Mouse (Mus musculus): Measurements from ENCODE around the gene Tnfsf15. TPM values are rescaled to one million over a fixed set of nuclear protein-coding genes. Genes with fewer than 3 reads are reported as not detected.

Gene Tnfsf15
- total RNA-seq (2021), result under 1 TPM; 0.17 to 0.39 TPM
- long read RNA-seq, experiment 1, result 0 reads
- long read RNA-seq, experiment 2, result 0 reads

DNA sequence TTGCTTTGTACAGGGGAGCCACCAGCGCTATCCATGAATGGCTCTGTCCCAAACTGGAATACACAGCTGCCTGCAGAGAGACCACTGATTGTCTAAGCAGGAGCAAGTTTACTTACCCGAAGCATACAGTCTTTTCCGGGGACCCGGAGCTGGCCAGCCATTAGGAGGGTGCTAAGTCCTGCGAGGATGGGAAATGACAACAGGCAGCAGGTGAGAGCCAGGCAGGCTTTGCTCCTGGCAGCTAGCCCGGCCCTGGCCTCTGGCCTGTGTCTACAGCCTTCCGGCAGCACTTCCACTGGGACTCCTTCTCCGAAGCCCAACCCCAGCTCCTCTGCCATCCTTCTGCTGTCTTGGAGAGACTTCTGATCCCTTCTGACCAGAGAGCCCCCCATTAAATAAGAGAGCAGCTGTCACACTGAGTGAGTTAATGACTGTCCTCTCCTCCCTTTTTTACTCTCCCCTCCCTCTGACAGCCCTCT is at the start of gene Tnfsf15:
Gene Tnfsf15 (minus strand): TSS at position 421 of the 479 bp plus-strand sequence.
- DNase-seq (ENCODE audit: low spot score in 2 of 2), result no peak

DNA sequence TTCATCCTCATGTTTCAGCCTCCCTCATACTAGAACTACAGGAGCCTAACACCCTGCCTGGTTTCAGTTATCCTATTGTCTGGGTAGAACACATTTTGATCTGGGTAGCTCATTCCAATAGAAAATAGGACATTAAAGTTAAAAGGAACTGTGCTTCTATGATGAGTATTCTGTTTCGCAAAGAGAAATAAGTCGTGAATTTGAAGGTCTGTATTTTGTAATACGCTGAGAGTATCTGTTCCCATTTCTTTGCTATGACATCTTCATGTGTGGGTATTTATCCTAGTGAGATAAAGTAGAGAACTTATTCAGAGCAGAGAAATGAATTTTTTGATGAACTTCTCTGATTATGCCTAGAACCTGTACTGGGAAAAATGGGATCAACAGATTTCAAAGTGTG is 47.4 kb upstream of the Tnfsf15 start:
- DNase-seq (ENCODE audit: low spot score in 2 of 2), result no peak

DNA sequence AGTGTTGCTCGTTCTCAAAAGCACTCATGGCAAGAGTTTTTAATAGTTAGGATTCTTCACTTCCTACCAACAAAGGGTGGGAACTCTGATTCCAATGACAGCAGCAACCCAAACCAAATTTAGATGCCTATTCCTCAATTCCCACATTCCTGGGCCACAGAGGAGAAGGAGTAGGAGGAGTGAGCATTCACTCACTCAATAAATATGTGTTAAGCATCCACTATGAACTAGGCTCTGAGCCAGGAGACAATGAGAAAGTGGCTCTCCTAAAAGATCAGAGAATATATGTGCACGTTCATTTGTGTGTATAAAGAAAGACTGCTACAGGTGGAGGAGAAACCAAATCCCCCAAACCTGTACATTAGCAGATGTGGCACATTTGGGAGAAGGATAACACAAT is 40.6 kb upstream of the Tnfsf15 start:
- no peak for DNase-seq (ENCODE audit: low spot score in 2 of 2)

DNA sequence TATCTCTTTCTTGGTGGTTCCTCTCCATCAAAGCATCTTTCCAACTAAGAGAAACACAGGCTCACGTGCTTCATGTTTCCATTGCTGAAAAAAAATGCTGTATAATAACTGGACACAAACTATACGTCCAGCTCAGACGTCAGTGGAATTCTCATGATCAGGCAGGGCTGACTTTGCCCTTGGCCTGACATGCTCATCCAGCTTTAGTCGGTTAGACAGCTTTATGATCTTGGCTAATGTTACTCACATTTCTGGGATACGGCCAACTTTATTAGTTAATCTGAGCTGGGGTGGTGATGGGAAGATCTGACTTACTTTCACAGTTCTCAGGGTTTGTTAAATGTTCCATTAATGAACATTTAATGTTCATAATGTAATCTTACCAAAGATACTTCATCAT is 38.9 kb upstream of the Tnfsf15 start:
- DNase-seq (ENCODE audit: low spot score in 2 of 2), result no peak

DNA sequence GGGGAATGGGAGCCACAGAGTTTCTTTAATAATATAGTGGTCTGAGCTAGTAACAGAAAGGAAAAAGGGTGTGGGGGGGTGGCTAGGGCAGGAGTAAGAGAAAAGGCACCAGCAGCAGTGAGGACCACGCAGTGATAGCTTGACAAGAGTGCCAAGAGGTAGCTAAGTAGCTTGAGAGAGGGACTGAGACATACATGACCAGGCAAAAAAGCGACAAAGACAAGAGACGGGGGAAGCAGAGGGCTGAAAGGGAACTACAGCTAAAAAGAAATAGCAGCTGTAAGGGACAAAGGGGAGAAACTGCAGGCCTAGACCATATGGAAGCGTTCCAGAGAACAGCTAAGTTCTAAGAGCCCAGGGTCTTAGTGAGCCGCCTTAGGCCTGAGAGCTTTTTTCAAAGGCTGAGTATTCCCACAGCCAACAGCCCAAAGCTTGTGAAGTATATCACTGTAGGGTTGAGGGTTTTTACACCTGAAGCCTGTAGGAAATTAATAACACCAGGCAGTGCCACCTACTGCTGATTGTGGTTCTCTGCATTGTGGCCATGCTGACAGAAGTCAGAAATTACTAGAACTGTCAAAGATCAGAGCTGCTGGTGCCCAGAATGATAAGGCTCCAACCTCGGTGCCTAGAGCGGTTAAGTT is 38.2 kb upstream of the Tnfsf15 start:
- no peak for DNase-seq (ENCODE audit: low spot score in 2 of 2)

DNA sequence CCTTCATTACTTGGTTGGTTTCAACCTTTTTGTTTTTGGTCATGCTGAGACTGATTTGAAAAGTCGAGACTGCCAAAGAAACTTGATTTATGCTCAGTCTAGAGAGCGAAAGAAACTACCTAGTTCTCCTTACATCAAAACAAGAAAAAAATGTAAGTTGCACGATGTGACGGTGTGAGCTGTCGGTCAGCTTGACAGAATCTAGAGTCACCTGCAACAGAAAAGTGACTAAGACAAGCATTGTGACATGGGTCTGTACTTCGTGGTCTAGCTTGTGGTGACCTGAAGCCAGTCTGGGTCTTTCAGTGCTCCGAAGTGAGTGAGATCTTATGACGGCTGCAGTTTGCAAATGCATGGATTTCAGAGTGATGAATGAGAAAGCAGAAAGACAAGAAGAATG is 32.3 kb upstream of the Tnfsf15 start:
- no peak for DNase-seq (ENCODE audit: low spot score in 2 of 2)

DNA sequence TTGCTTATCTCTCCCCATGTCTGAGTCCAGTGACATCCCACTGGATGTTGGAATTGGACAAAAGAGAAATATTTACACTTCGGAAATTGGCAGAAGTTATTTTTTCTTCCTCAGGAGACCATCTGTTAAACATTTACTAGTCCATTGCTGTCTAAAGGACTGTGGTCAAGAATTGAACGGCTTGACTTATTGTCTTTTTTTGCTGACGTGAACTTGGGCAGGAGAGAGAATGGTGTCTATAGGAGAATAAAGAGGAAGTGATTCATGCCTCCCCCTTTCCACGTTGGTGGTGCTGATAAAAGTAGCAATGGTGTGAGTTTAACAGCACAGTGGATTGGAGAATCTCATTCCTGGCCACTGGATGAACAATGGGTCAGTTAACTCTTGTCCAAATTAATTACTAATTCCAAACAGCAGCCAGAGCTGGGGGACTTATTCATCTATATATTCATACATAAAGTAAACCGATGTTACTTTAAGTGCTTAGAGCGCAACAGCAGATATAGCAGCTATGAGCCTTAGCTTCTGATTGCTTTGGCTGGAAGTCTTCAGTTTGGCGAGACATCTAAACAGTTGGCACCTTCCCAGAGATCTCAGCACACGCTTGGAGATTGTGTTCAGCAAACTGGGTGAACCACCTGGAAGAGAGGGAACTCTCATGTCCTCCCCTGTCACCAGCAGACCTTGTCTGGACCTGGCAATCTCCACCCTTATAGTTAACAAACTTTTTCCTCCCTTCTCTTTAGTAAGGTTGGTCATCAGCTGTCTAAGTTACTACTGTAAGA is 28.6 kb upstream of the Tnfsf15 start:
- no peak for DNase-seq (ENCODE audit: low spot score in 2 of 2)

DNA sequence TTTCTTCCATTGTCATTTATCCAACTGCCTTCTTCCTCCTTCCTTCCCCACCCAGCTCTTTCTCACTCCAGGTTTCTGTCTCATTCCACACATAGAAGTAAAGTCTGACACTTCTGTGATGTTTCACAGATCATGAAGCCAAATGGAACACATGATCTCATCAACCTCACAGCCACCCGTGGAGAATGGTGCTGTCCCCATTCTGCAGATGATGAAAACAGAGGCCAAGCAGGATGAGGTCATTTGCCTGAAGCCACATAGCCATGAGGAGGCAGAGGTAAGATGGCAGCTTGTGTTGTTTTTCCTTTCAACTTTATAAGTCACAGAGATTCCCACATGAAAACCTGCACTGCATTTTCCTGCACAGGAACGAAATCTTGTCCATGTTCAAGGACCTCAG is 27.6 kb upstream of the Tnfsf15 start:
- no peak for DNase-seq (ENCODE audit: low spot score in 2 of 2)

DNA sequence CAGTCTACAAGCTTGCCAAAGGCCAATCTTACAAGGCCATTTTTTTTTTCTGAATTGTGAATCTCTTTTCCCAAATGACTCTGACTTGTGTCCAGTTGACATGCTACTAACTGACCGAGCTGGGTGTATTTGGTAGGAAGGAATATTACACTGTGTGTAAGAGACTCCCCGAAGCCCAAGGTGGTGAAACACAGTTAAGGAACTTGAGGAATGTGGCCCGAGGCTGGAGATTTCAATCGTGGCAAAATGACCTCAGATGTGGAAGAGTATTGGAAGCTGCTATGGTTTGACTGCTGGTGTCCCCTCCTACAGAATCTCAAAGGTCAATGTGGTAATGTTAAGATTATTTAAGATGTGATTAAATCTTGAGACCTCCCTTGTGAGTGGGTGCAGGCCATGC is 26.4 kb upstream of the Tnfsf15 start:
- DNase-seq (ENCODE audit: low spot score in 2 of 2), result no peak

DNA sequence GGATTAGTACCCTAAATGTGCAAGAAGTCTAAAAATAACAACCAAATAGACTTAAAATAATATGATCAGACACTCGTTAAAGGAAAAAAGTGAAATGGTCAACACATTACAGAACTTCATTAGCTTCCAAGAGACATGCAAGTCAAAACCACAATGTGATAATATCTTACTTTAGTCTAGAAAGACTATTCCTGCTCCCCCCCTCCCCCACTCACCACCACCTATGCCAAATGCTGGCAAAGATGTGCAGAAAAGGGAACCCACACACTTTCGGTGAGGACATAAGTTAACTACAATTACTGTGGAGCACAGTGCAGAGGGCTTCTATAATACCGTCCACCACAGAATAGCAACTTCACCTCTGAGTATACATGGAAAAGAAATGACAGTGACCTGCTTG is 24.2 kb upstream of the Tnfsf15 start:
- DNase-seq (ENCODE audit: low spot score in 2 of 2), result no peak

DNA sequence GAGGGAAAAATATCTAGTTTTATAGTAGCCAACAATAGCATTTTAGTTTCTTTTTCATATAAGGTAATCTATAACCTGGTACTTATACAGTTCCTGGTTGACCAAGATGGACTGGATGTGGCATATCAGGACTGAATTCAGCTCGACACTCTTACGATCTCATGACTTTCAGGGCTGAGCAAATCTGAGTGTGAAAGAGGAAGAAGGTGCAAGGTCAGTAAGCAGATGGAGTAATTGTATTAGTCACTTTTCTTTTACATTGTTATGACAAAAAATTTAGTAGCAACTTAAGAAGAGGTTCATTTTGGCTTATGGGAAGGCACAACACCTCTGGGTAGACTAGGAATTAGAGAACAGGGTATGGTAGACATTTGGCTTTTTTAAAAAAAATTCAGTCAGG is 20.1 kb upstream of the Tnfsf15 start:
- no peak for DNase-seq (ENCODE audit: low spot score in 2 of 2)

DNA sequence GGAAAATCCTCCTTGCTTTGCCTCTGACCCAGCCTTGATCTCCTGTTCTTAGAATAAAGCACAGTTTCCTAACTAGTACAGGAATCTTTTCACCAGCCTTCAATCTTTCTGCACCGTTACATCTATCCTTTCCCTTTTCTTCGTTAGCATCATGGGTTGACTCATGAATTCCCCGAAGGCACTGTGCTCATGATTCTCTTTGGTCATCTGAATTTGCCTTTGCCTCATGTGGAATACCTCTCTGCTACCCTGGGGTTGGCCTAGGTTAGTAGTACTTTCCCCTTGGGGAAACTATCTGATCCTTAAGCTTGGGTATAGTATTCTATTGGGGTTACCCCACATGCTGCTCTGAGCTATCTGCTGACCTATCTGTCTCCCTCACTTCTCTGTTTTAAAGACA is 15.0 kb upstream of the Tnfsf15 start:
- DNase-seq (ENCODE audit: low spot score in 2 of 2), result no peak

DNA sequence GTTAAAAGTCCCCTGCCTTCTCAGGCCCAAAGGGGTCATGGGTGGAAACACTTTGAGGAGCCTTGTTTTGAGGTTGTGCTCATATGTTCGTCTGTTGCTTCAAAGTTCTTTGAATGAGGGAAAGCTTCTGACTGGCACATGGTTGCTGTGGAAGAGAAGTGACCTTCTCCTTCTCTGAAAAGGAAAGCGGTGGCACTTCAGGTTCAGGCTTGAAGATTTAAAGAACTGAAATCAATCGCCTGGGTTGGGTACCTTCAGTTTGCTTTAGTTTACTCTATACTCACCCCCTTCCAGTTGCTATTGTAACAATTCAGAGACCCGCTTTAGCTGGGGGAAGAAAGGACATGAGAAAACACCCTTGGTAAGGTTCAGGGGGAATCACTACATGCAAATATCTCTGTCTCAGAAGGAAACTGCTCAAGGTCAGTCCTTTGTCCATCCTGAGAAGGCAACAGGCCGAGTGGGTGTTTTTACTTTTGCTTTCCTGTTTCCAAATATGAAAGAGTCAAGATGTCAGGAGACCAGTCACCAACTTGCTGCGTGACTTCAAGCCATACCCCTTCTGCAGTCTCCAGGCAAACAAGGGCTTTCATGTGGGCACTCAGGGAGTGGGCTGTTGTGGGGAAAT is 12.7 kb upstream of the Tnfsf15 start:
- DNase-seq (ENCODE audit: low spot score in 2 of 2), result no peak

DNA sequence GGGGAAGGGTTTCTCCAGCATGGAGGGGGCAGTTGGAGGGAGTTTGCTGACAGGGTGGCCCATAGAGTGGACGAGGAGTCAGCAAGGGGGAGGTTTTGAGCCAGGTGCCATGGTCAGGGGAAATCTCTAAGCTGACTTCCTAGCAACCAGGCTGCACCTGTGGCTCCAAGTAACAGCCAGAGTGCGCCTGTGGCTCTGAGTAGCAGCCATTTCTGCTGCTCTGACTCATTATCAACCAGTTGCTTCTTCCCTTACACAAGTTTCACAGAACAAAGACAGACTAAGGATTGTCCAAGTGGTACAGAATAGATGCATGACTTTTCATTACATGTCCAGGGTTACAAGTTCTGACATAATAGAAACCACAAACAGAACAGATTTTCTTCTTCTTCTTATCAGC is 11.2 kb upstream of the Tnfsf15 start:
- no peak for DNase-seq (ENCODE audit: low spot score in 2 of 2)

DNA sequence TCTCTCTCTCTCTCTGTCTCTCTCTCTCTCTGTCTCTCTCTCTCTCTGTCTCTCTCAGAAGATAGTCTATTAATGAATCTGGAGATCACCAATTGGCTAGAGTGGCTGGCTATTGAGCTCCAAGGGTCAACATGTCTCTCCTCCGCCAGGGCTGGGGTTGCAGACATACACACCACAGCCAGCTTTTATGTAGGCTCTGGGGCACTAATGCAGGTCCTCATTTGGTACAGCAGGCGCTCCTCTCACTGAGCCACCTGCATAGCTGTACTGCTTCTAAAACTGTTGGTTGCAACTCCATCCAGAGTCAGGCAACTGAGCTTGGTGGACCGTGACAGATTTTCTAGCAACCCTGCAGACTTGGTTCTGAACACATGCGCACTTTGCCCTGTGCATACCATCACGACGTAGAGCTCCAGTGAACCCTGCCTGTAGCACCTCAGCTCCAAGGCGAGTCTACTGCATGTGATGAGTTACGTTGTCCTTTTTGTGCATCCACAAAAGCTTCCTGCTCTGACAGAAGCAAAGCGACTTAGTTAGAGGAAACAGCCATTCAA is 9.6 kb upstream of the Tnfsf15 start:
- DNase-seq (ENCODE audit: low spot score in 2 of 2), result no peak

DNA sequence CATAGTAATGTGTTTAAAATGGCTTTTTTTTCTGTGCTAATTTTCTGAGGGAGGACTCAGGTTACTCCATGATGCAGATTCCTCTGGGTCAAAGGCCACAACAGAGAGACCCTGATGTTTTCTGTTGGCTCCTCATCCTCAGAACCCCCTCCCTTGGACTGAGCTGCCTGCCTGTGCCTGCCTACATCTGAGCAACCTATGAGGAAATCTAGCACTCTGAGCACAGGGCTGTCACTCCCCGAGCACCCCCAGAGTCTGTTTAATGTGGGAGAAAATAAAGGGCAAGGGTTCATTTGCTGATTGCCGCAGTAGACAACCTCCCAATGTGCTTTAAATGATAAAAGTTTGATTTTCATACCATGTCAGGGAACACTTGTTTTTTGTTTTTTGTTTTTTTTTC is 8.9 kb upstream of the Tnfsf15 start:
- DNase-seq (ENCODE audit: low spot score in 2 of 2), result no peak

DNA sequence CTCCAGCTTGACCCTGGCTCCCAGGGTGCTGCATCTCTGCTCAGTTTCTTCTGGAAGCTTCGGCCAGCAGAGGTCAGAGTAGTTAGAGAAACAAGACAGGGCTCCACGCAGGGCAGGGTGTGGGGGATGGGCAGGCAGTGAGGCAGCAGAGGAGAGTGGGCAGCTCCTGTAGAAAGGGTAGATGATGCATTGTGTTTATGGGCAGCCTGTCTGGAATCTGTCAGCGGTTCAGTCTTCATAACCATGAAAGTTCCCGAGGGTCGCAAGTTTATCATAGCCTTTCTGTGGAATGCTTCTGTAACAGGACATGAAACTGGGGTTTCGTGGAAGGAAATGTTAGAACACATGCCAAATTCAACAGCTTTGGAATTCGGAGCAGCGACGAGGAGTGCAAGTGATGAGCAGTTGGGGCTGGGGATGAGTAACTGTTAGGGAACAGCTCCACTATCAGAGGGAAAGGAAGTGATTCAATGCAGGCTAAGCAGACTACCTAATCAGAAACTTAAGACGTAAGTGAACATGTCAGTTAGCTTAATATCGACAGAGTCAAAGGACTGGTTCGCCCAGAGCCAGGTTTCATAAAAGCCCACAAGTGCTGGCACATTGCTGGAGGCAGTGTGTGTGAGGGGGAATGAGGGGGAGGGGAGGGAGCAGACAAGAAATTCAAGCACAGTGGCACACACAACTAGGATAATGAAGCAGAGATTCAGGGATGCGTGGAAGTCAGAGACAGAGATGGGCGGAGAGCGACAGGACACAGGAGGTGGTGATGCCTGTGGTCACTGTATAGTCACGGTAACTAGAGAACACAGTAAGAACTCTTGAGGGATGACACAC is 8.0 kb upstream of the Tnfsf15 start:
- peak in 1 of 2 experiments; percentile 9 for DNase-seq (ENCODE audit: low spot score in 2 of 2)

DNA sequence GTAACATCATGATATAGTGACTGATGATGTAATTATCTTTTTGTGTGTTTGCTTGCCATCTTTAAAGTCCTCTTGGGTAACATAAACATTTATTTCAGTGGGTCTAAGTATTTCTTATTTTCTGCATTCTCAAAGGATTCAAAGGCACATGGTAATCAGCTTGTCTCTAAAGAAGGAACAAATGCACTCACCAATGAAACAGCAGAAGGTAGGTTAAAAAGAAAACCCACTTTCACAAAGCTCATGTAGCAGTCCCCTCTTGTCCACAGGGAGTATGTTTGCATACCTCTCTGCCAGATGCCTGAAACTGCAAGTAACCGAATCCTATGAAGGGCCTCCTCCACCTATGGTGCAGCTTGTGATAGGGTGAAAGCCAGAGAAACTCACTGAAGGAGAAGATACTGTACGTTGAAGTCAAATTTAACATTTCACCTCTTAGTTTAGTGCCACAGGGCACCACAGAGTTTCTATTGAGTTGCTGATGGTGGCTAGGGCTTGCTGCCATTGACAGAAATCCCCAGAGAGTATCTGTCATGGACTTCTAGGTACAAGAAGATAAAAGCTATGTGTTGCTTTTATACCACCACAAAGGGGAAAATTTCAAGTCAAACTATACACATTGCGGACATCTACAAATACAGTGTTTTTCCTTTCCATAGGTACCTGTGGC is 3.3 kb upstream of the Tnfsf15 start:
- DNase-seq (ENCODE audit: low spot score in 2 of 2), result no peak

DNA sequence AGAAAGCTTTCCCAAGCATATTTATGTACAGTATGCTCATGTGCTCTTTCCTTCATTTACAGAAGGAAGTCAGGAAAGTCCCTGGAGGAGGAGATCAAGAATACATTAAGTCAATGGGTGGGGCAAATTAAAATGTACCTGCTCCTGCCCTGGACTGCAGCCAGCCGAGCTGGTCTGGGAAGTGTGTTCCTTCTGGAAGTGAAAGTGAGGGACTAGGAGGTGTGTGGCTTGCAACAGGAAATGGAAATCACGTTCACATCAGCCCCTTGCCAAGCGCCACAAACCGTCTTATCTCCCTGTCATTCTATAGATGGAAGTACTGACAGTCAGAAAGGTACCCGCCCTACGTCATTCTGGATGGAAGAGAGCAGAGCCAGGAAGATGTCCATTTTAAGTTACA is 358 bp upstream of the Tnfsf15 start:
- DNase-seq (ENCODE audit: low spot score in 2 of 2), result no peak

DNA sequence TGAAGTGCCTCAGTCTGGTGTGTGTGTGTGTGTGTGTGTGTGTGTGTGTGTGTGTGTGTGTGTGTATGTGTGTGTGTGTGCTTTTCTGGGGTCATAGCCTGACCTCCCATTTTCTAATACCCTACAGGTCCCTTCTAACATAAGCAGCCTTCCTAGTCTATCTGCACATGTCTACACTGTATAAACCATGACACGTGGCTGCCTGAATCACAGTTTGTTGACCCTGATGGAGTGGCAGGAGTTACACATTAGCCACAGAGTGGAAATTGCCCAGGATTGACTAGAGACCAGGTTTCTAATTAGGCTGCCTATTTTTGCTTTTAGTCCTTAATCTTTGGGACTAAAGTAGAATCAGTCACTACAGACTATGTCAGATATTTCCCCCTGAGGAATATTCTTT is 1.3 kb downstream of the Tnfsf15 start:
- DNase-seq (ENCODE audit: low spot score in 2 of 2), result no peak

All from adrenal gland, postnatal 4 days (tissue).